Mouse (Mus musculus) left cerebral cortex, postnatal 25 days (tissue): ENCODE results near the gene Slf1. TPM values are rescaled to one million over a fixed set of nuclear protein-coding genes. Genes with fewer than 3 reads are reported as not detected.
A peak's percentile ranks its signal among the peaks of the same experiment; 100 is the strongest.
"Not testable (repeated sequence)": the region's sequence is repeated elsewhere in the genome, so short reads cannot be mapped to it uniquely, and the experiment has no call there.

Experiments used
- DNase-seq, 2 experiments: peaks; one replicate each; pipeline ENCODE4 v3.0.0; 2022; ENCODE audit warnings: low spot score in 2 of 2, mixed read lengths in 1 of 2
- intact Hi-C: fragments of 180-260 bp; cut with DNase I; formaldehyde crosslinking; loops from one replicate; pipeline ENCODE4 v1.15.1; 2025
- total RNA-seq, 2 experiments: library from RNA; stranded (reverse); gene quantifications; 2 replicates each; pipeline ENCODE4 v1.2.3; 2021

Slf1 gene
- total RNA-seq: 10 to 100 TPM; 19.3 to 24.7 TPM

GRCm38 (mm10) chr13:77134931-77135620 lies at the start of gene Slf1, which contains the start of gene 2210408I21Rik:
Gene Slf1 (minus strand): TSS chr13:77135473.
Gene 2210408I21Rik (plus strand): TSS chr13:77135540.
- intact Hi-C loops: no loop called here
- DNase-seq: peak; percentile 93 to 94

GRCm38 (mm10) chr13:77177931-77178330 lies 42.7 kb upstream of the Slf1 start:
- intact Hi-C loops: no loop called here

GRCm38 (mm10) chr13:77140890-77141289 lies 5.6 kb upstream of the Slf1 start:
- DNase-seq: no peak
- intact Hi-C loops: no loop called here

More at GRCm38 (mm10) chr13:77177931-77178330, 42.7 kb upstream of the Slf1 start:
- no peak for DNase-seq

GRCm38 (mm10) chr13:77135621-77135981 lies 328 bp upstream of the Slf1 start:
- intact Hi-C loops: no loop called here
- DNase-seq: no peak

GRCm38 (mm10) chr13:77131132-77131531 lies 4.1 kb downstream of the Slf1 start:
- no peak for DNase-seq
- intact Hi-C loops: no loop called here

GRCm38 (mm10) chr13:77128240-77128639 lies 7.0 kb downstream of the Slf1 start:
- intact Hi-C loops: no loop called here
- DNase-seq: no peak

GRCm38 (mm10) chr13:77125159-77125558 lies 10.1 kb downstream of the Slf1 start:
- intact Hi-C loops: no loop called here
- no peak for DNase-seq

- no peak for DNase-seq
- intact Hi-C loops: no loop called here
These were observed 16.6 kb downstream of the Slf1 start for GRCm38 (mm10) chr13:77118695-77119094.

GRCm38 (mm10) chr13:77107734-77108133 lies 27.5 kb downstream of the Slf1 start:
- DNase-seq: no peak
- intact Hi-C loops: no loop called here

- DNase-seq: peak in 1 of 2 experiments; percentile 18
- intact Hi-C loops: not testable (repeated sequence)
These were observed 42.4 kb downstream of the Slf1 start for GRCm38 (mm10) chr13:77092876-77093275.

GRCm38 (mm10) chr13:77072030-77072429 lies 63.2 kb downstream of the Slf1 start:
- intact Hi-C loops: no loop called here
- DNase-seq: no peak

GRCm38 (mm10) chr13:77068847-77069246 lies 66.4 kb downstream of the Slf1 start:
- no peak for DNase-seq
- intact Hi-C loops: no loop called here

GRCm38 (mm10) chr13:77063221-77063620 lies 72.1 kb downstream of the Slf1 start:
- DNase-seq: no peak
- intact Hi-C loops: no loop called here

GRCm38 (mm10) chr13:77049736-77050135 lies 85.5 kb downstream of the Slf1 start:
- intact Hi-C loops: loop anchor here (5.0 kb wide), 1 partner anchor 1153 kb away; no protein-coding TSS in a partner anchor
- no peak for DNase-seq

GRCm38 (mm10) chr13:77048461-77048860 lies 86.8 kb downstream of the Slf1 start:
- peak; percentile 39 to 89 for DNase-seq
- intact Hi-C loops: loop anchor here (5.0 kb wide), 1 partner anchor 1154 kb away; no protein-coding TSS in a partner anchor

- peak; percentile 23 to 69 for DNase-seq
- intact Hi-C loops: loop anchor here (5.0 kb wide), 1 partner anchor 1155 kb away; no protein-coding TSS in a partner anchor
These were observed 87.9 kb downstream of the Slf1 start for GRCm38 (mm10) chr13:77047179-77047931.

- intact Hi-C loops: loop anchor here (5.0 kb wide), 1 partner anchor 1156 kb away; no protein-coding TSS in a partner anchor
- DNase-seq: peak in 1 of 2 experiments; percentile 33
These were observed 88.9 kb downstream of the Slf1 start for GRCm38 (mm10) chr13:77046416-77046815.

GRCm38 (mm10) chr13:77045375-77045774 lies 89.9 kb downstream of the Slf1 start:
- intact Hi-C loops: loop anchor here (5.0 kb wide), 1 partner anchor 1157 kb away; no protein-coding TSS in a partner anchor
- DNase-seq: no peak

- intact Hi-C loops: no loop called here
- DNase-seq: no peak
These were observed 91.9 kb downstream of the Slf1 start for GRCm38 (mm10) chr13:77043375-77043774.

- no peak for DNase-seq
- intact Hi-C loops: no loop called here
These were observed 105.7 kb downstream of the Slf1 start for GRCm38 (mm10) chr13:77029594-77029993.

- intact Hi-C loops: no loop called here
- DNase-seq: peak in 1 of 2 experiments; percentile 59
These were observed 116.4 kb downstream of the Slf1 start for GRCm38 (mm10) chr13:77018851-77019250.
